Mouse (Mus musculus) right cerebral cortex, postnatal 10 days (tissue): Measurements from ENCODE around the gene Strap.

Experiments used
- DNase-seq, 2 experiments: peaks; one replicate each; pipeline ENCODE4 v3.0.0; 2021; ENCODE audit warnings: low spot score in 2 of 2

Gene Strap

DNA sequence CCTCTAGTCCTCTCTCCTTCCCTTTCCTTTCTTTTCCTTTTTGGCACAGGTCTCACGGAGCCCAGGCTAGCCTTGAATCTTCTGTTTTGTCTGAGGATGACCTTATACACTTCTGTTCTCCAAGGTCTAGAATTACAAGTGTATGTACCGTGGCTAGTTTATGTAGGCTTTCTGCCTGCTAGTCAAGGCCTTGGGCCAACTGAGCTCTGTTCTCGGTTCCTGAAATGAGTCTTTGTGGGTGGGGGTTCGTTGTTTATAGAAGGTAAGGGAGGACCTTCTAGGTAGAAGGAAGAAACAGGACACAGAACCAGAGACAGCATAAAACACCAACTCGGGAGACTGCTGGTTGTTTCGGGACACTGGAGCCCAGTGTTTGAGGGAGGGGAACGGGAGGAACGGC, 40.3 kb downstream of the Strap start:
- DNase-seq: no peak

DNA sequence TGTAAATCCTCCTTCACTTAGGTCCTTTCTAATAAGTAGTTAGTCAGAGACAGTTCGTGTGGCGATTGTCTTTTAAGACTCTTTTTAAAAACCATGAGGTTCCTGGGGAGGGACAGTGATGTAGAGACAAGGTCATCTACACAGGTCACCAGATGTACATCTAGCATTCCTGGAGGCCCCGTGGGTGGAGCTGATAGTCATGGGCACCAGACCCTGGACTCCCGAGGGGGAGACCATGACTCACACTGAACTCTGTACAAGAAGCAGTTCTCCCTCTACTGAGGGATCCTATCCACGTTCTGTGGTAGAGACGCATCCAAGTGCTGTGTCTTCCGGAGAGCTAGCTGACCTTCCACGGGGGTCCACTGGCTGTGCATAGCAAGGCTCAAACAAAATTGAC, 42.1 kb downstream of the Strap start:
- DNase-seq: peak in 1 of 2 experiments; percentile 16

DNA sequence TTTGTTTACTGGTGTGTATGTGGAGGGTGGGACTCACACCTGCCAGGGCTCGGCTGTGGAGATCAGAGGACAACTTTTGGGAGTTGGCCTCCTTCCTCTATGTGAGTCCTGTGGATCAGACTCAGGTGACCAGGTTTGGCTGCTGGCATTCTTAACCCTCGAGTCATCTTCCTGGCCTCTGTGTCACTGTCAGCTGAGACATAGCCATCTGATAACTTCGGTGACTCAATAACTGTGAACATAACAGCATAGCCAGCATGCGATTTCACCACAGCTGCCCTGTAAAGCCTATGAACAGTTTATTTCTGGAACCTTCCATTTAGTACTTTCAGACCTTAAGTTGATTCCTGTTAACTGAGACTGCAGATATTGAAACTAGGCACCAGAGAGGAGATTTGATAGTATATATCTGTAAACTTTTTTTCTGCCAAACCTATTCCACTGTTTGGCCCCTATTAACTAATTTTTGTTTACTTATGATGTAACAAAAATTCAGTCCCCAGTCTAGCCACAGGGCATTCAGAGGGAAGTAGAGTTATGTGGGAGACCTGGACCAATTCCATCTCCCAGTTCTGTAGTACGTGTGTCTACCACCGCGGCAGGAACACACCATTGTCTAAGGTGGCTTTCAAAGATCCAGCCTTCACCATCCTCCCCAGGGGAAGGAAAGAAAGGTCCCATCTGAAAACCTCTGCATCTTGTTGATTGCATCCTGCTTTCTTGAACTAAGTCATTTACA, 49.2 kb downstream of the Strap start:
- no peak for DNase-seq

DNA sequence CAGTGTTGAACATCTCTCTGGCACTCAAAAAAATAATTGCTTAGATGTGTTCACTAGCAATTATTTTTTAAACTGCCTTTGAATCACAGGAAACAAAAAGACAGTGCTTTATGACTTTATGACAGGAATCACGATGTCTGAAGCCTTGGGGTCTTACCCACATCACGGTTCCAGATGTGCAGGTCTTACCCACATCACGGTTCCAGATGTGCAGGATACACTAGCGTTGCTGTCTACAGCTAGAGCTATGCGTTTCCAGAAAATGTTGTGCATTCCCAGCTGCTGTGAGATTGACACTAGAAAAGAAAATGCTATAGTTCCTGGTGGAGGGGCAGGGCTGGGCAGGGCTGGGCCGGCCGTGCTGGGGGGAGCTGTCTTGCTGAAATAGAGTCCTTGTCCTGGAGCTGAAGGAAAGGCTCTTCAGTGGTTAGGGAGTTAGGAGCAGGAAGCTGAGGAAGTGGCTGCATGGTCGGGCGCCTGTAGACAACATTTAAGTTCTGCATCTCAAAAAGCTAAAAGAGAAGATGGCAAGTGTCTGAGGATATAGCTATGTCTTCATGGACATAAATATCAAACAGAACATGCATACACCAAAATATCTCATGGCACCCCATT, 54.2 kb downstream of the Strap start:
- DNase-seq: no peak

DNA sequence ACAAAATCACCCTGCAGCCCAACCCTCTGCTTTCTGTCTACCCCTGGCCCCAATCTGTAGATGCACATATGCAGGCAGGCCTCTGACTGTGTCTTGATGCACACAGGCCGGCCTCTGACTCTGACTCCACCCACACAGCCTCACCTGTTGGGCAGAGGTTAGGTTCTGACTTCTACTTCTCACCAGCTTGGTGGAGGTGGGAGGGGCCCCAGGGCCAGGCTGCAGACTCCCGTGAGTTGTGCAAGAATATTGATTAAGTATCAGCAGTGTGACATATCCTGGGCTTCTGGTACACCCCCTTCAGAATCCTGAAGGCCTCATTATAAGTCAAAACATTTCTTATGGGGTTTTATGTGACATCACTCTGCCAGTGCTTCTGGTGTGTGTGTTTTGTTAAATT, 54.8 kb downstream of the Strap start:
- no peak for DNase-seq

DNA sequence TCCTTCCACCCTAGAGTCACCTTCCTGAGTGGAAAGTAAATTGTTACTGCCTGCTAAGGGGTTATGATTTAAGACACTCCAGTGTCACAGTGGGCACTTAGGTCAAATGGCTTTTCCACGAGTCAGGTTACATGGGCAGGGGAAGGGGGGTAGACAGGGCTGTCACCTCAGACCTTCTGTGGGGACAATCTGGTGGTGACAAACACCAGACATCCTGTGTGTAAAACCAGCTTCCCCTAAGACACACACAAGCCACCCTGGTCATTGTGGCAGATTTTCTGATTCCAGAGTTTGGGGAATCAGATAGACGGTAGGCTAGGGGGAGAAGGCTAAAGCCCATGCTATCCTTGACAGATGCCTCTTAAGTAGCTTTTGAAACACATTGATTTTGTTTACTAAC, 60.6 kb downstream of the Strap start:
- DNase-seq: no peak

DNA sequence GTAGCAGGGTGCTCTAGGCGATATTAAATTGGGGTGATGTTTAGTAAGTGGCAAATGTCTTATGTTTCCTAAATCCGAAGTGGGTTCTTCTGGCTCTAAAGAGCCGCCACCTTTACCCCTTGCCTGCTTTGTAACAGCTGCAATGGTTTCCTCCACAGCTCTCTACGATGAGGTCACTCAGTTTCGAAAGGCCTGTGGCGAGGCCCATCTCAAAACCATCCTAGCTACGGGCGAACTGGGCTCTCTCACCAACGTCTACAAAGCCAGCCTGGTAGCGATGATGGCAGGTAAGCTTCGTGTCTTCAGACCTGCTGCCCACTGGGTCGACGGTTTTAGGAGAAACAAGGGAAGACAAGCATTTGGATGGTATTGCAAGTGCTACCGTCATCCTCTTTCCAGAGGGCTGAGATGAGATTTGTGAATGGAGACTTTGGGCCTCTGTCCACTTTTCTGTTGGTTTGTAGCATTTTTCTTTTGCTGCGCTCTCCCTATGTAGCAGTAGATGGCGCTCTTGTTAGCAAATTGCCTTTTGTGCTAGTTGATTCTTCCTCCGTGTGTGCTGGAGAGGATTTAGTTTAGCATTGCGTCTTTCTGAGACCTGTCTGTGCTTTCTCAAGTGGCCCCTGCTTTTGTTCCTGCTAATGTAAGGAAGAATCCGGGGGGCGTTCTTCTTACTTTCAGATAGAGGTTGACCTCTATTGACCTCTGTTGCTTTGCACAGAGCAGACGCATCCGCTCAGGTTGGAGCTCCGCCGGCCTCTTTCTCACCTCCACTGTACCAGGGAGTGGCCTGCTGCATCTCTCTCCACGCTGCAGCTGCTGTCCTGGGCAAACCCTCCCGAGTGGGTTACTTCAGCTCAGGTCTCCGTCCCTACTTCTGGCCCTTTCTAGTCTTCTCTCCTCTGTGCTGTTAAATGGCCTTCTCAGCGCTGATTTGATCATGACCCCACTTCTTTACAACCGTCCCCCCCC, 62.0 kb downstream of the Strap start:
- DNase-seq: peak; percentile 67 to 70

DNA sequence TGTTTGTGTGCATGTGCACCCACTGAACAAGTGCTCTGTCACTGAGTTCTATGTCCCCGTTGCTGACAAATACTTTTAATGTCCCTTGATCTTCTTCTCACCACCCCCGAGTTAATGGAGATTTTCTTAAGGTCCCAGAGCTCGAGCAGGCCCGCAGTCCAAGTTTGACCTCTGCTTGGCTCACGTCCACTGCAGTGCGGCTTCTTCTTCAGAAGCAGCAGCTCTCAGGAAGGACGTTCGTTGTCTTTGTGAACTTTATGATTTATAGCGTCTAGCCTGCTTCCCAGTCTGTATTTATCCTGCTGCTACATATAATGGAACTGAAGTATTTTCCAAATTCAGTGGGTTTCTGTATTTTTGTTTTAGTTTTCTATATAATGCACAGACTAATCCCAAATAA, 64.4 kb downstream of the Strap start:
- no peak for DNase-seq
